Mouse (Mus musculus) right cerebral cortex, adult 18-20 months (tissue): ENCODE measurements around the gene Srpk2.
"Not testable (repeated sequence)": the region's sequence is repeated elsewhere in the genome, so short reads cannot be mapped to it uniquely, and the experiment has no call there.

Experiments used
- DNase-seq: peaks from one replicate; pipeline ENCODE4 v3.0.0; 2022; ENCODE audit warnings: mixed read lengths

Srpk2 gene

DNA sequence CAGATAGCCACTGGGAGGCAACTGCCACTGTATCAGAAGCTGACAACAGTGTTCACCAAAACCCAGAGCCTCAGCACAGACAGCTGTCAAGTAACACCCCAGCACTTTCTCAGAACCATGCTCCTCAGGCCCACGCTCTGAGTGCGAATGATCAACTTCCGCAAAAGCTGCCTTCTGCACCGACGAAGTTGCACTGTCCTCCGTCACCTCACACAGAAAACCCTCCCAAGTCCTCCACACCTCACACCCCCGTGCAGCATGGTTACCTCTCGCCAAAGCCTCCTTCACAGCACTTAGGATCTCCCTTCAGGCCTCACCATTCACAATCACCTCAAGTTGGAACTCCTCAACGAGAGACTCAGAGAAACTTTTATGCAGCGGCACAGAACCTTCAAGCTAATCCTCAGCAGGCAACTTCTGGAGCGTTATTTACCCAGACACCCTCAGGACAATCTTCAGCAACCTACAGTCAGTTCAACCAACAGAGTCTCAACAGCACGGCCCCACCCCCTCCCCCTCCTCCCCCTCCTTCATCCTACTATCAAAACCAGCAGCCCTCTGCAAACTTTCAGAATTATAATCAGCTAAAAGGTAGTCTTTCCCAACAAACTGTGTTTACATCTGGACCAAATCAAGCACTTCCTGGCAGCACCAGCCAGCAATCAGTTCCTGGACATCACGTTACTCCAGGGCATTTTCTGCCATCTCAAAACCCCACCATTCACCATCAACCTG is 182.7 kb downstream of the Srpk2 start:
- peak; percentile 80 for DNase-seq

DNA sequence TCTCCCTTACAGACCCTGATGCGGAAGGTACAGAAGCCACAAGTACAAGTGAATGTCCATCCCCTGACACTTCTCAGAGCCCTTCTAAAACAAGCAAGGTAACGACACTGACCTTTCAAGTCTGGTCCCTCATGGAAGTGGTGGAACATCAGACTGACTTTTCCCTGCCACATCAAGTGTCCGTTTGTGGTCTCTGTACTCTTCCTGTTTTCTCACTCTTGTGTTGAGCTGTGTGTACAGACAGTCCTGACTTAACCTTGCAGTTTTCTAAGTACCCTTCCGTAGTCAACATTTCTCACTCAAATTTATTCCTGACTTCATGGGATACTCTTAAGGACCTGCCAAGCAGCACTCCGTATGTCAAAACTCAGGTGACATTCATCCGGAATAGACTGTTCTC is 183.7 kb downstream of the Srpk2 start:
- no peak for DNase-seq

DNA sequence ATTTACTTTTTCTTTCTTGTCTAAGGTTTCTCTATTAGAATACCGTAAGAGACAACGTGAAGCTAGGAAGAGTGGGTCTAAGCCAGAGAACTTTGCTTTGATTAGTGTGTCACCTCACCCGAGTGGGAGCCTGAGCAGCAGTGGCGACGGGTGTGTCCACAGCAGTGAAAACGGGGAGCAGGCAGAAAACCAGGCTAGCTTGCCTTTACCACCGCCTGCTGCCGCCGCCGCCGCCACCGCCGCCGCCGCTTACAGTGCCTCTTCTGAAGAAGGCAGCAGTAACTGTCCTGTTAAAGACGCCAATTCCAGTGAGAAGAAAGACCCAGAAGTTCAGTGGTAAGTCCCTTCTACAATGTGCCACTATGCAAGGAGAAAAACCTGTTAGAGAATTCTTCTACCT is 185.2 kb downstream of the Srpk2 start:
- no peak for DNase-seq

DNA sequence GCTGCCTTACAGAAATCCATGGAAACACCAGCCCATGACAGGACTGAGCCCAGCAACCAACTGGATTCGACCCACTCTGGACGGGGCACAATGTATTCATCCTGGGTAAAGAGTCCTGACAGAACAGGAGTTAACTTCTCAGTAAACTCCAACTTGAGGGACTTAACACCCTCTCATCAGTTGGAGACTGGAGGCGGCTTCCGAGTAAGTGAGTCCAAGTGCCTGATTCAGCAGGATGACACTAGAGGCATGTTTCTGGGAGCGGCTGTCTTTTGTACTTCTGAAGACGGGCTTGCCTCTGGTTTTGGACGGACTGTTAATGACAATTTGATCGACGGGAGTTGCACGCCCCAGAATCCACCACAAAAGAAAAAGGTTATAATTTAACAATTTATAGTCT is 186.5 kb downstream of the Srpk2 start:
- peak; percentile 56 for DNase-seq

DNA sequence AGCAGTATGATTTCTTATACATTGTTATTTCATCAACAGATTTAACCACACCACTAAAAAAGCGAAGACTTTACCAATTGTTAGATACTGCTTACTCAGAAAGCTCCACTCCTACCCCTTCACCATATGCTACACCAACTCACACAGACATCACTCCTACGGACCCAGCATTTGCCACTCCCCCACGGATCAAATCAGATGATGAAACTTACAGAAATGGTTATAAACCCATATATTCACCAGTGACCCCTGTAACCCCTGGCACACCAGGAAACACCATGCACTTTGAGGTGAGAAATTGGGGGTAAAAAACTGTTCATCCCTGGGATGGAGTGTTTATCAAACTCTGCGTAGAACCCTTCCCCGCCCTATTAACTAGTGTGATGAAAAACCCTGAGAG is 187.5 kb downstream of the Srpk2 start:
- no peak for DNase-seq

DNA sequence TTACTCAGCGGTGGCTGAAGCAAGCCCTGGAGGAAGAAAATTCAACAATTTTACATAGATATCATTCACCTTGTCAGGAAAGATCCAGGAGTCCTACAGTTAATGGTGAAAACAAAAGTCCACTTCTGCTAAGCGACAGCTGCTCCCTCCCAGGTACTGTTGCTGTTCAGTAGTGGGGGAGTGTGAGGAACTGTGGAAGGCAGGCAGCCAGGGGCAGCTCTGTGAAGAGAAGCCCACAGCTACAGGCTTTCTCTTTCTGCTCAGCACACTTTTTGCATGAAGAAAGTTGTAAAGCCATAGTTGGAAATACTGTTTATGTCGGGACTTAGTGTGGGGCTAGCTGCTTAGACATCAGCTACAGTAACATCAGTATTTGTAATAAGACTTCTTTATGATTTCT is 188.0 kb downstream of the Srpk2 start:
- no peak for DNase-seq

DNA sequence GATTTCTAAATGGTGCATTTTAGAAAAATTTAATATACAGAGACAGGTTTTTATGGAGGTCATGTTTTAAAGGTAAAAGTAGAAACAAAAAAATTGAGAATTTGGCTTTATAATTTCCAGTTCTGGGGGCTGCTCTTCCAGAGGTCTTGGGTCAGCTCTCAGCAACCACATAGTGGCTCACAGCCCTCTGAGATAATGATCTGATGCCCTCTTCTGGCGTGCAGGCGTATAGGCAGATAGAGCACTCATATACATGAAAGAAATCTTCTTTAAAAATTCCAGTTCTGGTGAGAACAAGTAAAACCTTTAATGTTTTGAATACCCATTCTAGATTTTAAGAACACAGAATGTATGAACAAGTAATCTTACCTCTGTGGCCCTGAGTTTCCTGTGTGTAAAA is 193.6 kb downstream of the Srpk2 start:
- no peak for DNase-seq

DNA sequence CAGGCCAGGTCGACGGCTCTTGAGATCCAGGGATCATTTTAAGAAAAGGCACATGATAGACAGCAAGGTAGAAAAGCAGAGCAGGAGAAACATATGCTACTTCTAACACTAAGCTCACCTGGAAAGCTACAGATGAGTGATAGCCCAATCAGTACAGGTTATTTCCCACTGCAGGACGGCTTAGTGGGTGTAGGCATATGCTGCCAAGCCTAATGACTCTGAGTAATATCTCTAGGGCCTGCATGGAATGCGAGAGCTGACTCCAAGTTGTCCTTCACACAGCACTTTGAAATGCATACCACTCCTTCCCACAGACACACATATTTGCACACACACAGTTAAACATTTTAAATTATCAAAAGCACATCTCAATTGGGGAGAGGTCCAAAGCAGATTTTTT is 195.2 kb downstream of the Srpk2 start:
- DNase-seq = no peak

DNA sequence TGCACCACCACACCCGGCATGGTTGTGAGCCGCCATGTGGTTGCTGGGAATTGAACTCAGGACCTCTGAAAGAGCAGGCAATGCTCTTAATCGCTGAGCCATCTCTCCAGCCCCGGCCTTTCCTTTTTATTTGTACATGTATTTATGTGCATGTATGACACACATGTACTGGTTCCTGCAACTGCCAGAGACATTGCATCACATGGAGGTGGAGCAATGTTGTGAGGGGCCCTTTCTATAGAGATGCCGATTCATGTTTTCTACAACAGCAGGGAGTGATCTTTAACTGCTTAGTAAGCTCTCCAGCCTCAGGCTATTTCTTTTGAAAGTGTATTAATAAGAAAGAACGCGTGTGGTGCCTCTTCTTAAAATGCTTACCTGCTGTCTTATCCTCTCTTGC is 200.6 kb downstream of the Srpk2 start:
- DNase-seq = no peak

DNA sequence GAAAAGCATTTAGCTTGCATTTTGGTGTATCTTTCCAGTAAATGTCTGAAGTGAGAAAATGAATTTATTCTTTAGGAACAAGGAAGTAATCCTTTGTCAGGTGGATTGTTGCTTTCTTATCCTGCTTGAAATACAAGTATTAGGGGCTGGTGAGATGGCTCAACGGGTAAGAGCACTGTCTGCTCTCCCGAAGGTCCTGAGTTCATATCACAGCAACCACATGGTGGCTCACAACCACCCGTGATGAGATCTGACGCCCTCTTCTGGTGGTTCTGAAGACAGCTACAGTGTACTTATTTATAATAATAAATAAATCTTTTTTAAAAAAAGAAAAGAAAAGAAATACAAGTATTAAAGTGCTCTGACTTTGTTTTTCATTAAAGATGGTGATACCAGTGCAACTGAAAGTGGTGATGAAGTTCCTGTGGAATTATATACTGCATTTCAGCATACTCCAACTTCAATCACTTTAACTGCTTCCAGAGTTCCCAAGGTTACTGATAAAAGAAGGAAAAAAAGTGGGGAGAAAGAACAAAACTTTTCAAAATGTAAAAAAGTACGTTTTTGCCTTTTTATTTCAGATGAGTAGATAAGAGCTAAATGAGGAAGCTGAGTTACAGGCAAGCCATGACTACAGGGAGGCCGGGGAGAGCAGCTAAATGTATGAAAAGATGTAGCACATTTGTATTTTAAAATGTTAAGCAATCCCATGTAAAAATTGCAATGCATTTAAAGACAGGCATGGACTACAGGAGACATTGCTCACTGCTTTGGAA is 211.1 kb downstream of the Srpk2 start:
- DNase-seq = no peak

DNA sequence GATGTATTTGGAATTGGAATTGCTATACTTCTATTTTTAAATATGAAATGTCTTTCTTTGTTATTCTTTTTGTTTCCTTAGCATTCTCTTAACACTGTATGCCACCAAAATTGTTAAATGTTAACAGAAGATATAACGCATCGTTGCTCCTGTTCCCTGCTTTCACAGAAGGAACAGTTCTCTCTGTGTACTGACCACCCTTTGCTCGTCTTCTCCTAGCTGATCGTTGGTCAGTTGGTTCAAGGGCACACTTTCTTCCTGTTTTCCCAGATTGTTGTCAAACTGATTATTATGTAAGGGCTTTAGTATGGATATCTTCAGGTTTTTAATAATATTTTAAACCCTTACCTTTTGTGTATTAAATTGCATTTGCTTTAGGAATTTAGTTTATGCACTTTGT is 217.9 kb downstream of the Srpk2 start:
- DNase-seq = no peak

DNA sequence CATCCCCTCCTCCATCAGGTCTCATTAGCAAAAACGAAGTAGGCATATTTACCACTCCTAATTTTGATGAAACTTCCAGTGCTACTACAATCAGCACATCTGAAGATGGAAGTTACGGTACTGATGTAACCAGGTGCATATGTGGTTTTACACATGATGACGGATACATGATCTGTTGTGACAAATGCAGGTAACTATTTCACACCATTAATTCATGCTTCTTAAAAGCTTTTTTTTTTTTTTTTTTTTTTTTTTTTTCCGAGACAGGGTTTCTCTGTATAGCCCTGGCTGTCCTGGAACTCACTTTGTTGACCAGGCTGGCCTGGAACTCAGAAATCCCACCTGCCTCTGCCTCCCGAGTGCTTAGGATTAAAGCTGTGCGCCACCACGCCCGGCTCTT is 219.7 kb downstream of the Srpk2 start:
- DNase-seq = no peak

DNA sequence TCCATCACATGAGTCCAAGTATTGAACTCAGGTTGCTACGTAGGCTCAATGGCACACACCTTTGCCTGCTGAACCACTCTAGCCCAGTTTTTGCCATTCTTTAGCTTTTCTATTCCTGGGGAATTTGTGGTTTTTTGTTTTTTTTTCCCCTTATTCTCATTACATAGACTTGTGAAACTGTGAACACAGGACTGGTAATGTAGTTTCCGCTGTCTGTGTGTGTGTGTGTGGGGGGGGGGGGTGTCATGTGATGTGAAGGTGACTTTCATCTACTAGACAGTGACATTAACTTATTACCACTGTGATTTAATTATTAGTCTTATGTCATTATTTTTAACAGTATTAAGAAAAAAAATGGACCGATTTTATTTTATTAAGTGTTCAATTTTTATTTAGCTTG is 220.2 kb downstream of the Srpk2 start:
- DNase-seq = no peak

DNA sequence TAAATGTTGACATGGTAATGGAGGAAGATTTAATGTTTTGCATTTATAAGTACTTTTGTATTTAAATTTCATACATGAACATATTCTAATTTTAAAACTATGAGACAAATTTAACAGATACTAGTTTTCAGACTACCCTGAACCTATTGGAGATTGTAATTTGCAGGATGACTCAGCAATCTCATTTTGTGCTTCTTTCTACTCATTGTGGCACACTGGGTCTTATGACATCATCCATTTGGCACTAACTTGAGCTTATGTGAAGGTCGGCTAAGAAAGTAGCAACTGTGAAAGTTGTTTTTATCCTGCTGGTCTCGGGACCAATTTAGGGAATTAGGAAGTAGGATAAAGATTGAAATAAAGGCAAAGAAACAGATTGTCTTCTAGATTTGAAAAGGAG is 222.7 kb downstream of the Srpk2 start:
- no peak for DNase-seq

DNA sequence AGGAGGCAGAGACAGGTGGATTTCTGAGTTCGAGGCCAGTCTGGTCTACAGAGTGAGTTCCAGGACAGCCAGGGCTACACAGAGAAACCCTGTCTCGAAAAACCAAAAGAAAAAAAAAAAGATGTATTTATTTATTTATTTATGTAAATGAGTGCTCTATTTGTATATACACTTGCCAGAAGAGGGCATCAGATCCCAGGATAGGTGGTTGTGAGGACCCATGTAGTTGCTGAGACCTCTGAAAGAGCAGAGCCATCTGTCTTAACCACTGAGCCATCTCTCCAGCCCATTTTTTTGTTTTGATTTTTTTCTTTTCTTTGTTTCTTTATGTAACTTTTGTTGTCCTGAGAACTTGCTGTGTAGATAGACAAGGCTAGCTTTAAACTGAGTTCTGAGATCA is 230.9 kb downstream of the Srpk2 start:
- not testable (repeated sequence) for DNase-seq
